ENCODE assay signal across 9 mouse cellular contexts in genomic region chr17:11076319-11076903, GRCm38 (mm10).
DNase-seq lines count a peak whose midpoint lies in the region; ATAC-seq lines count a peak whose summit lies in the region.
"Had no signal": no experiment of that assay in that cellular context is flagged by ENCODE, and none has a peak within 500 bp of the region (broad histone marks: within the 10 kb centered on the region; RNA-seq: fewer than 3 reads in every experiment).

No protein-coding gene starts in this region.

- no peak overlapping the region for H3K9ac ChIP-seq in hindbrain, embryonic 12.5 days
- no peak overlapping the region for H3K9ac ChIP-seq in midbrain, embryonic 12.5 days (replicated peaks)

- H3K4me2 ChIP-seq in hindbrain, embryonic 12.5 days (replicated peaks), result no peak overlapping the region
- H3K4me2 ChIP-seq in midbrain, embryonic 12.5 days (replicated peaks), result no peak overlapping the region

- DNase-seq in layer of hippocampus, adult 18-20 months (ENCODE audit: low spot score in 2 of 2), result peak; percentile 40 to 73
- DNase-seq in layer of hippocampus, adult 9-10 months (ENCODE audit: low spot score), result no peak
- DNase-seq in right cerebral cortex, postnatal 25 days, result peak; percentile 27
- DNase-seq in gastrocnemius, postnatal 25 days, result no peak
- no peak for DNase-seq in adrenal gland, postnatal 14 days
- no peak for DNase-seq in limb, embryonic 10.5 days (ENCODE audit: low spot score)
- DNase-seq: gastrocnemius, postnatal 36 days had no signal

- H3K4me3 ChIP-seq in hindbrain, embryonic 12.5 days, result no peak overlapping the region
- H3K4me3 ChIP-seq in midbrain, embryonic 12.5 days, result no peak overlapping the region
- H3K4me3 ChIP-seq in limb, embryonic 10.5 days, result no peak overlapping the region

- H3K4me1 ChIP-seq in hindbrain, embryonic 12.5 days, result peaks cover 6% of the 10 kb centered on the region; the same call in 1 of the 2 replicates
- H3K4me1 ChIP-seq in midbrain, embryonic 12.5 days, result peaks cover 18% of the 10 kb centered on the region
- H3K4me1 ChIP-seq in limb, embryonic 10.5 days, result no peaks in the 10 kb centered on the region

- H3K27ac ChIP-seq in hindbrain, embryonic 12.5 days, result no peak overlapping the region
- H3K27ac ChIP-seq in midbrain, embryonic 12.5 days (replicated peaks), result no peak overlapping the region
- no peak overlapping the region for H3K27ac ChIP-seq in limb, embryonic 10.5 days

- no peaks in the 10 kb centered on the region for H3K27me3 ChIP-seq in hindbrain, embryonic 12.5 days
- peaks cover 4% of the 10 kb centered on the region; the same call in 1 of the 2 replicates for H3K27me3 ChIP-seq in midbrain, embryonic 12.5 days
- no peaks in the 10 kb centered on the region for H3K27me3 ChIP-seq in limb, embryonic 10.5 days (ENCODE audit: low read depth, poor library complexity, severe bottlenecking)

- no peaks in the 10 kb centered on the region for H3K36me3 ChIP-seq in hindbrain, embryonic 12.5 days
- H3K36me3 ChIP-seq in midbrain, embryonic 12.5 days, result no peaks in the 10 kb centered on the region
- H3K36me3 ChIP-seq in limb, embryonic 10.5 days, result no peaks in the 10 kb centered on the region

- WGBS in hindbrain, embryonic 12.5 days, result 45% methylated on average over 6 of the region's 6 CpGs
- WGBS in midbrain, embryonic 12.5 days, result 33% methylated on average over 6 of the region's 6 CpGs
- WGBS in limb, embryonic 10.5 days, result 80% methylated on average over 6 of the region's 6 CpGs

- H3K9me3 ChIP-seq in hindbrain, embryonic 12.5 days (replicated peaks), result no peaks in the 10 kb centered on the region
- no peaks in the 10 kb centered on the region for H3K9me3 ChIP-seq in midbrain, embryonic 12.5 days
- H3K9me3 ChIP-seq in limb, embryonic 10.5 days (replicated peaks), result no peaks in the 10 kb centered on the region

- peak; percentile 64 for ATAC-seq in hindbrain, embryonic 12.5 days (ENCODE audit: low FRiP score)
- ATAC-seq in midbrain, embryonic 12.5 days (ENCODE audit: low FRiP score, low read depth), result peak; percentile 56; the same call in 1 of the 2 replicates

Comparison
In these comparisons a context has a peak if more than half of its experiments do, and no peak if none do; other contexts are left out.
1. DNase-seq: peak in layer of hippocampus, adult 18-20 months (2 of 2) and right cerebral cortex, postnatal 25 days (single experiment); none in layer of hippocampus, adult 9-10 months (single experiment), gastrocnemius, postnatal 25 days (single experiment), adrenal gland, postnatal 14 days (single experiment) and limb, embryonic 10.5 days (single experiment).